Mouse (Mus musculus) liver, postnatal 0 days (tissue): ENCODE data around the gene B3galt5.

Experiments used
- CTCF ChIP-seq: sonication (generic); IDR thresholded peaks from 2 replicates; pipeline ENCODE4 v1.5.1; 2016; ENCODE audit warnings: antibody characterized with exemption, low read depth
- EP300 ChIP-seq: IDR thresholded peaks from 2 replicates; pipeline ENCODE4 v1.6.1; 2016; ENCODE audit warnings: antibody characterized with exemption, low read depth, mild to moderate bottlenecking

- TF ChIP-seq CTCF (no peak), EP300 (no peak)
Observed at GRCm38 (mm10) chr16:96221959-96222358, 13.6 kb upstream of the B3galt5 start.
